Mouse (Mus musculus) bone marrow macrophage, adult 2 months (primary cell): ENCODE data around the gene Nhs.

Experiments
- CTCF ChIP-seq: IDR thresholded peaks from 2 replicates; pipeline ENCODE4 v1.5.1; 2012; ENCODE audit warnings: low read depth, mild to moderate bottlenecking, low read length, moderate library complexity
- POLR2A ChIP-seq: IDR thresholded peaks from 2 replicates; pipeline ENCODE4 v1.6.1; 2012; ENCODE audit warnings: mild to moderate bottlenecking, low read depth, low read length, borderline replicate concordance

DNA sequence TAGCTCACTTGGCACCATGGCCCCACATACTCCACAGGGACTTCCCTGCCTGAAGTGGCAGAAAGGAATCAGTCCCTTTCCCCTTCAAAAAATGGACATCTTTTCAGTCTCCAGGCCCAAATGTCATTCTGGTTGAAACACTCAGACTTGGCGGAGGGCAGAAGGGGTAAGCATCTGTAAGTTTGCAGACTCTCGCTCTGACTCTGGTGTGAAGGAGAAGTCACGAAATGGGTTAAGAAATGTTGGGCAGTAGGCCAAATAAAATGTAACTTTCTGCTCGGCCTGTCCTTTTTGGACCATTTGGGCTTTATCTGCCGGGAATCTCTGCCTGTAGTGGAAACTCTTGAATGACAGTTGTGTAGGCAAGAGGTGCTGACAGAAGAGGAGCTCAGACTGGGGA is 106.0 kb downstream of the Nhs start:
- TF ChIP-seq CTCF, result no peak
- no peak for TF ChIP-seq POLR2A
